Mouse (Mus musculus) lung, postnatal 36 days (tissue): ENCODE data around the gene Nfasc.
A peak's percentile ranks its signal among the peaks of the same experiment; 100 is the strongest.

Source experiments
- DNase-seq: peaks from one replicate; pipeline ENCODE4 v3.0.0; 2022; ENCODE audit warnings: mixed read lengths

The Nfasc gene

GRCm38 (mm10) chr1:132535541-132535940, 206.1 kb downstream of the Nfasc start:
- DNase-seq = no peak

DNA sequence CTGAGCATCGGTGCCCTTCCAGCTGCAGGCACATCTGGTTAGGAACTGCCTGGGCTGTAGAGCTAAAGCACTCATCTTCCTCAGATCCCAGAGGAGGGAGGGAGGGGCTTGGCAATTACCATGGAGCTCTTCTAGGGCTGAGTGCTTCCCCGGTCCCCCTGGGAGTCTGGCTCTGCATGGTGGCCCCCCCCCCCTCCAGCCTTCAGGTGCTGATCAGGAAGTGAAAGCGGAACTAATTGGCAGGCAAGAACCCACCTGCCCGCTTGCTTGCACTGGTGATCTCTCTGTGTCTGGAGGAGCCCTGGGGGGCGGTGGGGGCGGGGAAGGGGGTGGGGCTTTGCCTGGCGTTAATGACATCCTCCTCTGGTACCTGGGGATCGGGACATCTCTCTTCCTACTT, 207.8 kb downstream of the Nfasc start:
- DNase-seq = no peak

DNA sequence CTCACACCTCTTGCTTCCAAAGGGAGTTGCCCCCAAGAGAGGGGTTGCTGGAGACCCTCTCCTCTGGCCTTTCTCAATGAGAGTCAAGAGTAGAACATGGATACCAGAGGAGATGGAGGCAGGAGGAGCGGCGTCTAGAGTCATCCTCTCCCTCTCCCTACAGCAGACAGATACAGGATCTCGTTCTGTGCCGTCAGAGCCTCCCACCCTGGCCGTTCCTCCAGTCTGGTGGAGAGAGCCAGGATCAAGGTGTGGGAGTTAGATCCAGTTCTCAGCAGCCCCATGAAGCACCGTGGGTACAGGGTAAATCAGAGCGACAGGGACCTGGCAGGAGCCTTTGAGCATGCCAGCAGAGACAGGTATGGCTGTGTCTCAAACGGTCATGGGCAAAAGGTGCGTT, 209.1 kb downstream of the Nfasc start:
- no peak for DNase-seq

GRCm38 (mm10) chr1:132530631-132531191, 210.9 kb downstream of the Nfasc start:
- DNase-seq = no peak

GRCm38 (mm10) chr1:132528647-132529334, 212.8 kb downstream of the Nfasc start:
- no peak for DNase-seq

DNA sequence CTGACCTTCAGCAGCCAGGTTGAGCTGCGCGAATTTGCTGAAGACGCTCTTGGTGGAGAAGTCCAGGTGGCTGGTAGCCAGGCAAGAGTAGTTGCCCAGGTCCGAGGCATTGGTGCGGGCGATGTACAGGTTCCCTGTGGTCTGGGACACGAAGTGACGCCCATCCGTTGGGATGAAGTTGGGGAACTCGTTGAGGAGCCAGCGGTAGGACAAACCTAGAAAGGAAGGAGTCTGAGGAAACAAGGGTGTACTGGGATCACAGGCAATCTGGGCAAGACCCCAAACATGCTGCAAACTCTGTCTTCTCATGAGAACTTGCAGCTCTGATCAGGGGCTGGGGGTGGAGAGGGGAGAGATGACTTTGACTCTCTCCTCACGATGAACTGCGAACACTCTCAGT, 213.5 kb downstream of the Nfasc start:
- DNase-seq = no peak

- peak; percentile 77 for DNase-seq
These were observed 215.8 kb downstream of the Nfasc start for GRCm38 (mm10) chr1:132525832-132526231.

DNA sequence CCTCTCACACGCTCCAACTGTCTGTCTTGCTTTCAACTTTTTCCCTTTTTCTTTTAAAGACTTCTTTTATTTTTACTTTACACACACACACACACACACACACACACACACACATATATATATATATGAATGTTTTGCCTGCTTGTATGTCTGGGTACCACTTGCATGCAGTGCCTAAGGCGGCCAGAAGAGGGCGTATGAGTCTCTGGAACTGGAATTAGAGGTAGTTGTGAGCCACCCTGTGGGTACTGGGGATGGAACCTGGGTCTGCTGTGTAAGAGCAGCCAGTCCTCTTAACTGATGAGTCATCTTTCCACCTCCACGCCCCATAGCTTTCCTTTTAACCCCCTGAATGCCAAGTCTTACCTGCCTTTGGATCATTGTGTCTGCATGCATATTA, 217.7 kb downstream of the Nfasc start:
- DNase-seq = peak; percentile 58

DNA sequence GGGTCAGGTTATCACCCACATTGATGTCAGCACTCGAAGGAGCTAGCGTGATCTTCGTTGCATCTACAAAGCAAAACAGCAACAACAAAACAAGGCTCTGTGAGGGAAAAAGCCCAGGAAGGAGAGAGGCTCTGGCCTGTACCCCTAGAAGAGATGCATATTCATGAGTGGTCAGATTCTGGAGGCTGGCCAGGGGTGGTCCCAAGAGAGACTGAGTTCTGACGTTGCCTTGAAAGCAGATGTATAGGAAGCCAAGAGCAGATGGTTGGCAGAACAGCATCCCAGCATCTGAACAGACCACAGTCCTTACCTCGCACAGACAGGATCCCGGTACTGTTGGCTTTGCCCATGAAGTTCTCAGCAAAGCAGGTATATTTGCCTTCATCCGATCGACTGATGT, 218.5 kb downstream of the Nfasc start:
- DNase-seq = no peak

GRCm38 (mm10) chr1:132520764-132521163, 220.8 kb downstream of the Nfasc start:
- DNase-seq = peak; percentile 75

GRCm38 (mm10) chr1:132519734-132520133, 221.9 kb downstream of the Nfasc start:
- no peak for DNase-seq

DNA sequence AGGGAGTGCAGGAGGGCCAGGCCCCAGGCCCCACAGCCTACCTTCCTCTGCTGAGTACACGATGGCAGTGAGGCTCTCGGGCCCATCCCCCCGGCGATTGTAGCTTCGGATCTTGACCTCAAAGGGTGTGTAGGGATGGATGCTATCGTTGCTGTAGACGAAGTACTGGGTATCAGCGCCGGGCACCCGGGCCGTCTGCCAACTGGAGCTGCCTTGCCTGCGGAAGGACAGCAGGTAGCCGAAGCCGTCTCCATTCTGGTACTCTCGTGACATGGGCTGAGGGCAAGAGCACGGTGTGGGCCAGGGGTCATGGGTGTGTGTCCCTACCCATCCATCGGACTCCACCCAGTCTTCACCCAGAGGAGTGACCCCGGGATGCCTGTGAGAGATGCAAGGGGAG, 223.0 kb downstream of the Nfasc start:
- no peak for DNase-seq

GRCm38 (mm10) chr1:132516776-132517175, 224.8 kb downstream of the Nfasc start:
- no peak for DNase-seq

DNA sequence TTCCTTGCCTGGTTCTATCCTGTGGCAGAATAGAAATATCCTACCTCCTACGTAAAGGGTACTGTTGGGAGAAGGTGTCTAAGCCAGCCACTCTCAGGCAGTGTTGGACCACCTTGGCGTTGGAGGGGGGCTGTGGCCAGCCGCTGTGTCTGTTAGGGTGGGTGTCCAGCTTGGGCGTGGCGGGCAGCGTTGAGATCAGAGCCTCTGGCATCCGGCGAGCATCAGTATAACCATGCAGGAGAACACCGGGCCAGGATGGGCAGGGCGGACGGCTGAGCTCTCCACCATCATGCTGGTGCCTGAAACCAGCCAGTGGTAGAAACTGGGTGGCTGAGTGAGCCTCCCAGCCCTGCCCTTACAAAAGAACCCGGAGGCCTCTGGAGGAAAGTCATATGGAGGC, 226.3 kb downstream of the Nfasc start:
- no peak for DNase-seq
